Mouse (Mus musculus): ENCODE measurements at regions not wholly inside any gene's neighbourhood (a gene's known extent, or its start where the extent isn't known, plus 50 kb on each side); places are given as distances from the start of the nearest gene placed in this dataset.

DNA sequence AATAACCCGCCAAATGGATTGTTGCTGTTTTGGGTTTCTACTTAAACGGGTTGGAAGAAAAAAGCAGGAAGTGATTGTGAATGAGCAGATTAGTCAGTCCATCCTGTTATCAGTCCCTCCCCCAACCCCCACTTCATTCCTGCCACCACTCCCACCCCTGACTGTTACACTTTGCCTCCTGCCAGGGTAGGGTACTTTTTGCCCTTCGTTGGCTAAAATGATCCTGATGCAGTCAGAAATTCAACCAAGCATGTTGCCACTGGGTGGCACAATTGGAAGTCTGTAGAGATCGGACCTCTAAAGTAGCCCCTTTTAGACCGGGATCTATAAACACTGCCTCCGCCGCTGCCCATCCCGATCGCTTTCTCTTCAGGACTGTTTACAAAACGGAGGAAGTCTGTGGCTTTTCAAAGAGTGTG lies 96.0 kb upstream of the Jazf1 start:
- no peaks in the 10 kb centered on the region for H3K36me3 ChIP-seq (ENCODE audit: control insufficient read depth, insufficient read depth, low read length)
- no peaks in the 10 kb centered on the region for H3K9me3 ChIP-seq (replicated peaks; ENCODE audit: control insufficient read depth, low read length)
- ATAC-seq (replicated peaks; ENCODE audit: insufficient number of reproducible peaks, low FRiP score, low TSS enrichment) = no peak
- H3K9ac ChIP-seq (ENCODE audit: low read depth, low read length) = peak overlapping the region; percentile 49; the same call in 1 of the 2 replicates
- H3K4me3 ChIP-seq (ENCODE audit: low read depth, low read length) = peak overlapping the region; percentile 30
- no peak overlapping the region for H3K27ac ChIP-seq (ENCODE audit: low read depth, low read length)
- H3K4me1 ChIP-seq (ENCODE audit: control insufficient read depth, insufficient read depth, low read length) = peaks cover 3% of the 10 kb centered on the region; the same call in 1 of the 2 replicates
- WGBS (ENCODE audit: insufficient replicate concordance) = 8% methylated on average over 10 of the region's 10 CpGs
- peak overlapping the region; percentile 62 for H3K4me2 ChIP-seq
- no peaks in the 10 kb centered on the region for H3K27me3 ChIP-seq (ENCODE audit: control insufficient read depth, insufficient read depth, low read length)

DNA sequence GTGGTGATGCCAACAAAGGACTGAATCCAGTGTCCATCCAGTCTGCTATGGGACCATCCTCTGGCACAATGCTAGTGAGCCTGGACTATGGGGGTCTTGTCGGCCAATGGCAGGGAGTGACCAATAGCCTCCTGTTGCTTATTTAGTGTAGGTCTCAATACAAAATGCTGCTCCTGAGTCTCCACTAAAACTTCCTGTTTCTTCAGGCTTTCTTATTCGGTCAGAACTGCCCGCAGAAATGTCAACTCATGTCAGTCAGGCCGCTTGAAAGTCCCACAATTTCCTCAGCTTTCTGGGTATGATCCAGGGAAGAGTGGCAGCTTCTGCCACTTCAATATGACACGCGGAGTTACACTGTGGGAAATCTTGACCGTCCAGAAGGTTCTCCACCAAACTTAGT lies 94.7 kb upstream of the Jazf1 start:
- Histone ChIP-seq H3K27ac (ENCODE audit: low read depth, low read length) (no peak overlapping the region), H3K9me3 (replicated peaks; ENCODE audit: control insufficient read depth, low read length) (no peaks in the 10 kb centered on the region), H3K4me2 (no peak overlapping the region), H3K36me3 (ENCODE audit: control insufficient read depth, insufficient read depth, low read length) (no peaks in the 10 kb centered on the region), H3K27me3 (ENCODE audit: control insufficient read depth, insufficient read depth, low read length) (no peaks in the 10 kb centered on the region), H3K4me3 (ENCODE audit: low read depth, low read length) (no peak overlapping the region), H3K9ac (ENCODE audit: low read depth, low read length) (no peak overlapping the region), H3K4me1 (ENCODE audit: control insufficient read depth, insufficient read depth, low read length) (peaks cover 3% of the 10 kb centered on the region; the same call in 1 of the 2 replicates)
- no peak for ATAC-seq (replicated peaks; ENCODE audit: insufficient number of reproducible peaks, low FRiP score, low TSS enrichment)
- WGBS (ENCODE audit: insufficient replicate concordance) = 77% methylated on average over 7 of the region's 7 CpGs

DNA sequence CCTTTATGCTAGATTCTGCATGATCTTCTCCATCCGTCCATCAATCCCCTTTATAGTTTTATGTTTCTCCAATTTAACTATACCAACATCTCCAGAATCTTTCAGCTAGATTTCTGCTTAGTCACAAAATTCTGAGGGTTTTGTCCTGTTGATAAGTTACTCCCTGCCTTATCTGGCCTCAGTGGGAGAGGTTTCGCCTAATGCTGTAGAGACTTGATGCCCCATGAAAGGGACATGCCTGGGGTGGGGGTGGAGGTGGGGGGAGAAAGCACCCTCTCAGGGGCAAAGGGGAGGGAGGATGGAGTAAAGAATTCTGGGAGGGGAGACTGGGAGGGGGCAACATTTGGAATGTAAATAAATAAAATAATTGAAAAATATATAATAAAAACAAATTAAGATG lies 93.2 kb upstream of the Jazf1 start:
- 59% methylated on average over 2 of the region's 2 CpGs for WGBS (ENCODE audit: insufficient replicate concordance)
- no peak for ATAC-seq (replicated peaks; ENCODE audit: insufficient number of reproducible peaks, low FRiP score, low TSS enrichment)
- no peaks in the 10 kb centered on the region for H3K9me3 ChIP-seq (replicated peaks; ENCODE audit: control insufficient read depth, low read length)
- no peaks in the 10 kb centered on the region for H3K27me3 ChIP-seq (ENCODE audit: control insufficient read depth, insufficient read depth, low read length)
- peaks cover 3% of the 10 kb centered on the region; the same call in 1 of the 2 replicates for H3K4me1 ChIP-seq (ENCODE audit: control insufficient read depth, insufficient read depth, low read length)
- no peak overlapping the region for H3K9ac ChIP-seq (ENCODE audit: low read depth, low read length)
- H3K27ac ChIP-seq (ENCODE audit: low read depth, low read length) = no peak overlapping the region
- H3K4me2 ChIP-seq = no peak overlapping the region
- no peak overlapping the region for H3K4me3 ChIP-seq (ENCODE audit: low read depth, low read length)
- no peaks in the 10 kb centered on the region for H3K36me3 ChIP-seq (ENCODE audit: control insufficient read depth, insufficient read depth, low read length)

DNA sequence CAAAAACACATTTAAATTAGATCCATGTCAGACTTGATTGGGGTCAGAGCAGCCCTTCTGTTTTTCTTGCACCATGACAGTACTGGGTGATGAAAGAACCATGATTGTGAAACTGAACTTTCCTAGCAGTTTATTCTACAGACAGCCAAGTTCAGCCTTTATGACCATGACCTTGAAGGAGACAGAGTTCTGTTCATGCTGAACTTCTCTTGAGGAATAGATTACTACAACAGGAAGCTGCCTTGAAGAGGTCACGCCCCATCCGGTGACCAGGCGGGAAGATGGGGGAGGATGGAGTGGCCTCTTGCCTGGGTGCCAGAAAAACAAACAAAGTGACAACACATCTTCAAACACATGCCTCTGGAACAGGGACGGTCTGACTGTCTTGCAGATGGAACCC lies 86.2 kb upstream of the Jazf1 start:
- 44% methylated on average over 4 of the region's 4 CpGs for WGBS (ENCODE audit: insufficient replicate concordance)
- H3K27me3 ChIP-seq (ENCODE audit: control insufficient read depth, insufficient read depth, low read length) = no peaks in the 10 kb centered on the region
- H3K9me3 ChIP-seq (replicated peaks; ENCODE audit: control insufficient read depth, low read length) = no peaks in the 10 kb centered on the region
- no peaks in the 10 kb centered on the region for H3K36me3 ChIP-seq (ENCODE audit: control insufficient read depth, insufficient read depth, low read length)
- H3K4me3 ChIP-seq (ENCODE audit: low read depth, low read length) = no peak overlapping the region
- H3K4me2 ChIP-seq = no peak overlapping the region
- ATAC-seq (replicated peaks; ENCODE audit: insufficient number of reproducible peaks, low FRiP score, low TSS enrichment) = no peak
- H3K4me1 ChIP-seq (ENCODE audit: control insufficient read depth, insufficient read depth, low read length) = 0 out of 2 replicates have a peak, but pooled peaks cover 3% of the 10 kb centered on the region
- H3K27ac ChIP-seq (ENCODE audit: low read depth, low read length) = no peak overlapping the region
- no peak overlapping the region for H3K9ac ChIP-seq (ENCODE audit: low read depth, low read length)

DNA sequence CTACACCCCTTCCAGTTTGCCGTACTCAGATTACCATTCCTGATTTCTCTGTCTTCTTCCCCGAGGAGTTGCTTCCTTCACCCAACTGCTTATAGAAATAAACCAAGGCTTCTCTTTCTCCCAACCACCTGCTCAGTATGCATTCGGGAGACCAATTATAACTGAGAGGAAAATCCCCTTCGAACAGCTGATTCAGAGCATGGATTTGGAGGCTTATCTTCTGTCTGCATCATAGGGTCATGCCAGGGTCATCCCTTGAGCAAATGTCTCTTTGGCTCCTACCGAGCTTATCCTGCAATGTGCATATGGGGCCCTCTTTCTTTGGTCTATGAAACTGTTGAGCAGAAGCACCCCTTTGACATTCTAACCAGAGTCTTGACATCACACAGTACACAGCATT lies 79.0 kb upstream of the Jazf1 start:
- ATAC-seq (replicated peaks; ENCODE audit: insufficient number of reproducible peaks, low FRiP score, low TSS enrichment) = no peak
- Histone ChIP-seq H3K4me3 (ENCODE audit: low read depth, low read length) (no peak overlapping the region), H3K36me3 (ENCODE audit: control insufficient read depth, insufficient read depth, low read length) (no peaks in the 10 kb centered on the region), H3K27ac (ENCODE audit: low read depth, low read length) (no peak overlapping the region), H3K4me1 (ENCODE audit: control insufficient read depth, insufficient read depth, low read length) (no peaks in the 10 kb centered on the region), H3K27me3 (ENCODE audit: control insufficient read depth, insufficient read depth, low read length) (no peaks in the 10 kb centered on the region), H3K9ac (ENCODE audit: low read depth, low read length) (no peak overlapping the region), H3K9me3 (replicated peaks; ENCODE audit: control insufficient read depth, low read length) (no peaks in the 10 kb centered on the region), H3K4me2 (no peak overlapping the region)
- 36% methylated on average over 5 of the region's 5 CpGs for WGBS (ENCODE audit: insufficient replicate concordance)

DNA sequence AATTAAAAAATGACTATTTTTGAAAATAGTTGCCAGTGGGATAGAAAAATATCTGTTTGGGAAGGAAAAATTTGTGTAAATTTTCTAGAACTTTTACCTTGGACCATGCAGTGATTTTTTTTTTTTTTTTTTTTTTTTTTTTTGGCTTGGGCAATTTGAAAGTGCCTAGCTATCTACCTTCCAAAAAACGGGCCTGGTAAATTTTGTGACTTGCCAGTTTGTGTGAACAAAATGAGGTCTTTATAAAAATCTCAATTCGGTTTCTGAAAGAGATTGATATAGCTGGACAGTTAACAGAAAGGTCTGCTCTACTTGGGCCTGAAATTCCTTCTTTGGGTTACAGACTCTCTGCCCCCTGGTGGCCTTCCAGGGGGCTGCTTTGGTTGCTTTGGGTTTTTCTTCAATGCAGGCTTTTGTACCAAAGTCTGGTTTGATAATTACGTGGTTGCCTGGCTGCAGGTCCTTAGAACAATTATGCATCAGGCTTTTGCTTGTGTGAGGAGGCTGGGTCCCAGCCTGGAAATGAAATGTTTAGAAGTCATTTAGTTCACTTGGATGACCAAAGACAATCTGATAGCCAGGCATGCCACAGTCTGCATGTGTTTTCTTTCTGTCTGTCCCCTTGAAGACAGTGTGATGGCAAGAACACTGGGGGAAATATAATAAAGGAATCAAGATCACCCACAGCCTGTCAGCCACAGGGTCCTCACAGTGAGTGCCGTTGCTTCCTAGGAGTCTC lies 75.6 kb upstream of the Jazf1 start:
- ATAC-seq (replicated peaks; ENCODE audit: insufficient number of reproducible peaks, low FRiP score, low TSS enrichment) = no peak
- WGBS (ENCODE audit: insufficient replicate concordance) = 24% methylated on average over 4 of the region's 4 CpGs
- H3K9ac ChIP-seq (ENCODE audit: low read depth, low read length) = no peak overlapping the region
- no peaks in the 10 kb centered on the region for H3K27me3 ChIP-seq (ENCODE audit: control insufficient read depth, insufficient read depth, low read length)
- H3K4me1 ChIP-seq (ENCODE audit: control insufficient read depth, insufficient read depth, low read length) = no peaks in the 10 kb centered on the region
- no peak overlapping the region for H3K4me2 ChIP-seq
- no peaks in the 10 kb centered on the region for H3K36me3 ChIP-seq (ENCODE audit: control insufficient read depth, insufficient read depth, low read length)
- H3K9me3 ChIP-seq (replicated peaks; ENCODE audit: control insufficient read depth, low read length) = no peaks in the 10 kb centered on the region
- H3K4me3 ChIP-seq (ENCODE audit: low read depth, low read length) = no peak overlapping the region
- no peak overlapping the region for H3K27ac ChIP-seq (ENCODE audit: low read depth, low read length)

DNA sequence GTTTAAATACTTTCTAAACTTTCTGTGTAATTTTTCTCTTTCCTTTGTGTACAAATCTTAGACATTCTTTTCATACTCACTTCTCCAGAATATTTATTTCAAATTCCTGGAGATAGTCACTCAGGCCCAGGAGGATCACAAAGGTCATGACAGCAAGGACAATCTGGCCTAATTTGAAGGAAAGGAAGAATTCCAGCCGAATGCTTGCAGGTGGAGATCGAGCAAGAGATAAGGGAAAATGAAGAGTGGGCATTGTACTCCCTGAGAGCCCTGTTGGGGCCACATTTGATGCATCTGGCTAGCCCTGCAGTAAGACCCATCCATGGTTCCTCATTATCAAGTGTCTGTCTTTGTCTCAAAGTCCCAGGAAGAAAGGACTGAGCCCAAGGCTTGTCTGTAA lies 66.0 kb upstream of the Jazf1 start:
- H3K4me1 ChIP-seq (ENCODE audit: control insufficient read depth, insufficient read depth, low read length) = no peaks in the 10 kb centered on the region
- no peak overlapping the region for H3K9ac ChIP-seq (ENCODE audit: low read depth, low read length)
- ATAC-seq (replicated peaks; ENCODE audit: insufficient number of reproducible peaks, low FRiP score, low TSS enrichment) = no peak
- H3K4me2 ChIP-seq = no peak overlapping the region
- 52% methylated on average over 2 of the region's 2 CpGs for WGBS (ENCODE audit: insufficient replicate concordance)
- no peak overlapping the region for H3K4me3 ChIP-seq (ENCODE audit: low read depth, low read length)
- no peaks in the 10 kb centered on the region for H3K9me3 ChIP-seq (replicated peaks; ENCODE audit: control insufficient read depth, low read length)
- no peak overlapping the region for H3K27ac ChIP-seq (ENCODE audit: low read depth, low read length)
- H3K27me3 ChIP-seq (ENCODE audit: control insufficient read depth, insufficient read depth, low read length) = no peaks in the 10 kb centered on the region
- no peaks in the 10 kb centered on the region for H3K36me3 ChIP-seq (ENCODE audit: control insufficient read depth, insufficient read depth, low read length)

DNA sequence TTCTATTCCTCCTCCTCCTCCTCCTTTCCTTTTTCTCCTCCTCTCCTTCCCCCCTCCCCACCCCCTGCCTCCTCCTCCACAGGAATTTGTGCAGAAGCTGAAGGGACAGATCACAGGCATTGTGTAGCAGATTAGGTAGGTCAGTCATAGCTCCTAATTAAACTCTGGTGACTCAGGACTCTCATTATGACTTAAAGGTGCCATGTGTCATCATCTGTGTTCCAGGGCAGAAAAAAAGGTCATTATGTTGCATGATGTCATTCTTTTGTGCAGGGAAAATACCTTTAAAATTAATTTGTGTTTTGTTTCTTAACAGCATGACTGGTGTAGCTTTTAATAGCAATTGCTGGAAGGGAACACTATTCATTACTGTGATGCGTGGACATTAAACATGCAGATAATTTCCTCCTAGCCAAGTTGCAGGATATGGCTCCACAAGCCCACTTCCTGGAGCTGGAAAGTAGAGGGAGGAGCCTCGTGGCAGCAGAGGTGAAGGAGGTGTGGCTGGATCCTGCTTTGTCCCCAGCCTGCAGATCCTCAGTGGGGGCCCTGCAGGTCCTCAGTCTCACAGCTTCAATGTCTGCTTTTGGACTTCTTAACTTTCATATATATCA lies 62.4 kb upstream of the Jazf1 start:
- Histone ChIP-seq H3K4me3 (ENCODE audit: low read depth, low read length) (no peak overlapping the region), H3K4me1 (ENCODE audit: control insufficient read depth, insufficient read depth, low read length) (no peaks in the 10 kb centered on the region), H3K27ac (ENCODE audit: low read depth, low read length) (no peak overlapping the region), H3K9me3 (replicated peaks; ENCODE audit: control insufficient read depth, low read length) (no peaks in the 10 kb centered on the region), H3K4me2 (no peak overlapping the region), H3K36me3 (ENCODE audit: control insufficient read depth, insufficient read depth, low read length) (no peaks in the 10 kb centered on the region), H3K9ac (ENCODE audit: low read depth, low read length) (no peak overlapping the region), H3K27me3 (ENCODE audit: control insufficient read depth, insufficient read depth, low read length) (no peaks in the 10 kb centered on the region)
- WGBS (ENCODE audit: insufficient replicate concordance) = 19% methylated on average over 2 of the region's 2 CpGs
- ATAC-seq (replicated peaks; ENCODE audit: insufficient number of reproducible peaks, low FRiP score, low TSS enrichment) = no peak

DNA sequence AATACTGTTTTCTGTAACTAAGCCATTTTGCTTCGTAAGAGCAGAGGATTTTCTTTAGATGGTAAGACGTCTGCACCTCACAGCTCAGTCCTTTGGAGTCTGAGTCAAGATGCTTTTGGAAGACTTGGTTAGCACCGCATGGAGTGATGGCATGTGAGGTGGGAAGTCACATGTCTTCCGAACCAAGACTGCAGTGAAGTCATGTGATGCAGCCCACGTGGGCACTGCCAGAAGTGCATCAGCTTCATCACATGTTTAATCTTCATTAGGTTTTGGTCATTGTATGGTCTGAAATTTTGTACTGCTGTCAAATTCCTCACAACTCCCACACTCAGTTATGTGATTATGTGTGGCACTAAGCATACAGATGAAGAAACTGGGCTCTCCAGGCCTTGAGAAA lies 58.3 kb upstream of the Jazf1 start:
- Histone ChIP-seq H3K27ac (ENCODE audit: low read depth, low read length) (no peak overlapping the region), H3K36me3 (ENCODE audit: control insufficient read depth, insufficient read depth, low read length) (no peaks in the 10 kb centered on the region), H3K9ac (ENCODE audit: low read depth, low read length) (no peak overlapping the region), H3K4me3 (ENCODE audit: low read depth, low read length) (no peak overlapping the region), H3K27me3 (ENCODE audit: control insufficient read depth, insufficient read depth, low read length) (no peaks in the 10 kb centered on the region), H3K9me3 (replicated peaks; ENCODE audit: control insufficient read depth, low read length) (no peaks in the 10 kb centered on the region), H3K4me1 (ENCODE audit: control insufficient read depth, insufficient read depth, low read length) (no peaks in the 10 kb centered on the region), H3K4me2 (no peak overlapping the region)
- ATAC-seq (replicated peaks; ENCODE audit: insufficient number of reproducible peaks, low FRiP score, low TSS enrichment) = no peak
- 73% methylated on average over 5 of the region's 5 CpGs for WGBS (ENCODE audit: insufficient replicate concordance)
